Mouse (Mus musculus) limb, embryonic 10.5 days (tissue): ENCODE data around the gene E130218I03Rik. TPM values are rescaled to one million over a fixed set of nuclear protein-coding genes. Genes with fewer than 3 reads are reported as not detected.
A peak's percentile ranks its signal among the peaks of the same experiment; 100 is the strongest.
"Not testable (repeated sequence)": the region's sequence is repeated elsewhere in the genome, so short reads cannot be mapped to it uniquely, and the experiment has no call there.

Source experiments
- DNase-seq: peaks from one replicate; pipeline ENCODE4 v3.0.0-alpha.2; 2017; ENCODE audit warnings: low spot score
- H3K27ac ChIP-seq: fragments of 300-500 bp; sonication (generic); 2 replicates; pipeline ENCODE4 v1.5.1; 2016; ENCODE audit warnings: mild to moderate bottlenecking
- H3K27me3 ChIP-seq: fragments of 300-500 bp; sonication (generic); 2 replicates; pipeline ENCODE4 v1.6.1; 2016; ENCODE audit warnings: low read depth, mild to moderate bottlenecking; ENCODE audit not compliant: poor library complexity, severe bottlenecking
- H3K36me3 ChIP-seq: fragments of 300-500 bp; sonication (generic); 2 replicates; pipeline ENCODE4 v1.6.1; 2016; ENCODE audit warnings: mild to moderate bottlenecking, moderate library complexity
- H3K4me1 ChIP-seq: fragments of 300-500 bp; sonication (generic); 2 replicates; pipeline ENCODE4 v1.6.1; 2016
- H3K4me3 ChIP-seq: fragments of 300-500 bp; sonication (generic); 2 replicates; pipeline ENCODE4 v1.5.1; 2016; ENCODE audit warnings: mild to moderate bottlenecking, moderate library complexity
- H3K9me3 ChIP-seq: fragments of 300-500 bp; sonication (generic); replicated peaks from 2 replicates; pipeline ENCODE4 v1.6.1; 2016; ENCODE audit warnings: mild to moderate bottlenecking
- WGBS: fragments of 180-500 bp; shearing (Covaris S2); methylation state at CpG from one replicate; pipeline ENCODE4 v1.1.7; 2016; 5-methylcytosine and 5-hydroxymethylcytosine counted together
- polyA plus RNA-seq: library from polyadenylated mRNA; unstranded; fragments of >200 nt; fragmentation: Nextera tagmentation; extraction: Ambion mirVana; gene quantifications from 2 replicates; pipeline ENCODE4 v1.2.1, GENCODE M21; 2016

E130218I03Rik gene
- polyA plus RNA-seq, 1 experiment from 2014 or later, result 0.60 TPM

DNA sequence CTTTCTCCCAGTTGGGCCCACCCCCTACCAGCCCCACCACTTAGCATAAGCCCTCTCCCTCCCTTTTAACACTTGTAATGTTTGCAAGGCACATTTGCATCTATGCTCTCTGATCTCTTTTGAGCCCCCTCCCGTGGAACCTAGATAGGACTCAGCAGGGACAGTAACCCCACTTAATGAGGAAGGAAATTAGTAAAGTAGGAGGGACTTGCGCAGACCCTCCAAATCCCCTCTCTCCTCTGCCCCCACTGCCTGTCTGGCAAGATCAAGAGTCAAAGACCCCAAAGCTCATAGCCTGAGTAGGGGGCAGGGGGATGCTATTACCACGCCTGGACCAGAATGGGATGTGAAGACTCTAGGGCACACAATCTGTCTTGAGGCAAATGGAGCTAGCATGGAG is 11.4 kb downstream of the E130218I03Rik start:
- Histone ChIP-seq H3K4me3 (0 out of 2 replicates have a peak overlapping the region, but pooled peaks have one; percentile 61), H3K27ac (peak overlapping the region; percentile 88), H3K27me3 (peaks cover 64% of the 10 kb centered on the region), H3K9me3 (no peaks in the 10 kb centered on the region), H3K4me1 (peaks cover 83% of the 10 kb centered on the region), H3K36me3 (no peaks in the 10 kb centered on the region)
- WGBS, result 20% methylated on average over 3 of the region's 3 CpGs
- no peak for DNase-seq

DNA sequence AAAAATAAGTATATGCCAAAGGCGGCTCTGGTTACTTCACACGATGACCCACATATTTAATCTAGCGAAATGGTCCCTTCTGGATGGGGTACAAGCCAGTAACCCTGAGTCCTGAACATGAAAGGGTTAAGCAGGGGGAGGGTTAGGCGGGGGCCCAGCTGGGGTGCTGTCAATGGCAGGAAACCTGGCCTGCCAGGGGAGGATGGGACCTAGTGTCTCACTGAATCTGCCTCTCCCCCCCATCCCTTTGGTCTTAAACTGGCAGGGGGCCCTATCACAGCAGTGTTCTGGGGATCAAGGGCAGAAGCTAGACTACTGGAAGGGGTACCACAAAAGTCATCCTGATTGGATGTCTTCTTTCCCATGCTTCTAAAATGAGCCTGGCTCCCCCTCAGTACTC is 12.4 kb downstream of the E130218I03Rik start:
- H3K9me3 ChIP-seq, result no peaks in the 10 kb centered on the region
- no peaks in the 10 kb centered on the region for H3K36me3 ChIP-seq
- no peak for DNase-seq
- H3K4me3 ChIP-seq, result peak overlapping the region; percentile 28; the same call in 1 of the 2 replicates
- WGBS, result 20% methylated on average over 4 of the region's 4 CpGs
- H3K27me3 ChIP-seq, result peaks cover 54% of the 10 kb centered on the region
- H3K4me1 ChIP-seq, result peaks cover 73% of the 10 kb centered on the region
- H3K27ac ChIP-seq, result peak overlapping the region; percentile 82

DNA sequence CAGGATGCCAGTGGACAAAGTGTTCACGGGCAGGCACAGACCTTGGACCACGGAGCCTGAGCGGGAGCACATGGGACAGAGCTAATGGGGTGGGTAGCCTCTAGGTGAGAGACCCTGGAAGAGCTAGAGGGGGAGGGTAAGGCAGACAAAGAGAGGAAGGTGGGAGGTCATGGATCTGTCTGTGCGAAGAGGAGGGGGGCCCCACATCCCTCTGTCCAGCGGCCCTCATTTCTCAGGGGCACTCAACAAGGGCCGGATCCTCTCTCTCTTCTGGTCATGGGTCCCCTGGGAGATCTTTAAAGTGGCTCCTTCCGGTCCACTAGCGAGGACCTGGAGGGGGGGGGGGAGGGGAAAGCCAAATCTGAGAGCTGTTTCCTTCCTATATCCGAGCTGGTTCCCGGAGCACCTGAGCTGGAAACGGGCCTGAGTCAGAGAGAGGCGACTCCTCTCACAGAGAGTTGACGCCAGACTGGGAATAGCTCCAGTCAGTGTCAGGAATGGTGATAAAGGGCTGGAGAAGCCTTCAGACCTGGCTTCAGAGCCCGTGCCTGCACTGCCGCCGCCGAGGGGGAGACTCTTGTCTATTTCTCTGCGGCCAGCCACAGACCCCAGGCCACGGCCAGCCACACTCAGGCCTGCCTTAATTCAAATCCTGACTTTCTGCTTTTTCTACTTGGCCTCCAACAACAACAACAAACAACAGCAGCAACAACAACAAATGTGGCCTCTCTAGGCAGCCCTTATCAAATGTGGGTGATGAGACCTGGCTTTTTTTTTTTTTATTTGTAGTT is 13.1 kb downstream of the E130218I03Rik start:
- WGBS, result 4% methylated on average over 19 of the region's 19 CpGs
- Histone ChIP-seq H3K9me3 (no peaks in the 10 kb centered on the region), H3K4me1 (peaks cover 65% of the 10 kb centered on the region), H3K4me3 (peak overlapping the region; percentile 28), H3K27me3 (peaks cover 47% of the 10 kb centered on the region), H3K36me3 (no peaks in the 10 kb centered on the region), H3K27ac (peak overlapping the region; percentile 82)
- peak; percentile 53 for DNase-seq

DNA sequence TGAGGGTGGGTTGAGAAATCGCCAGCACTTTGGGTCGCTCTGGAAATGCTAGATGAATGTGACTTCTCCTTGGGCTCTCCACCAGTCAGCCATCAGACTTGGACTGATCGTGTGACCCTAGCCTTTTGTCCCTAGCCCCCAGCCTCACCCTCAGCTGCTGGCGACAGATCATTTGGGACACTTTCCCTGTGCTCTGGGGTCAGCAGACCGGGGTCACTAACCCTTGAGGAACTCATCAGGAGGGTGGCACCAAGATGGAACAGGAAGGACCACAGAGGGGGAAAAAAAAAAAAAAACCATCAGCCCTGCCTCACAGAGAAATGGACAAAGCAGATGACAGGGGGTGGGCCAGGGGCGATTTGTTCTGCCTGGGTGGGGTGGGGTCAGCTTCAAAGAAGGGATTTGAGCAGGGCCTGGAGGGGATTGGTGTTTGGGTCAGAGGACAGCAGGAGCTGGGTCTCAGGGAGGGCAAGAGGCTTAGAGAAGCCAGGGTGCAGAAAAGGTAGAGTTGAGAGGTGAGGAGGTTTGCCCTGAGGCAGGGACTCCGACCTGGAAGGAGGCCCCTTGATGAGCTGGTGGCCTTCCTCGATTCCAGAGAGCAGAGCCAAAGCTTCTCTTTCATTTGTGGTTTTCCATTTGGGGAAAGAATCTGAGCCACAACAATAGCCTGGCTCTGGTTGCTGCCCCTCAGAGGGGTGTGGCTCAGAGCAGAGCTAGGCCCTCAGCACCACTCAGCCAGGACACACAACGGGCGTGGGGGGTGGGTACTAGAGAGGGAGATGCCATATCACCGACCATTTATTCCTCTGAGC is 13.9 kb downstream of the E130218I03Rik start:
- WGBS, result 8% methylated on average over 11 of the region's 11 CpGs
- Histone ChIP-seq H3K4me1 (peaks cover 57% of the 10 kb centered on the region), H3K9me3 (no peaks in the 10 kb centered on the region), H3K27me3 (peaks cover 39% of the 10 kb centered on the region), H3K36me3 (no peaks in the 10 kb centered on the region), H3K27ac (peak overlapping the region; percentile 82), H3K4me3 (no peak overlapping the region)
- DNase-seq, result peak; percentile 34

DNA sequence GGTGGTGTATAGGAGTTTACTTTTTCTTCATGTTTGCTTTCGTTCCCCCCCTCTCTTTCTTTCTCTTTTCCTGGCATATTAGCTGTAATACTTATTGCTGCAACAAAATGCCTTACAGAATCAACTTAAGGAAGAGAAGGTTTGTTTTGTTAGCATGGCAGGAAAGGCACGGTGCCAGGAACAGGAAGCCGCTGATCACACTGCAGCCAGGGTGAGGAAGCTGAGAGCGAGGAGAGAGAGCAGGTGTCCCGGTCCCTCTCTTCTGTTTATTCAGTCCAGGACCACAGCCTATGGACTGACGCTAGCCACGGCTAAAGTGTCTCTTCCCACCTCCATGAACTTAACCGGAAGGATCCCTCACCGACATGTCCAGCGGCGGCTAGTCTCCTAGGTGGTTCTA is 14.9 kb downstream of the E130218I03Rik start:
- Histone ChIP-seq H3K4me3 (no peak overlapping the region), H3K27ac (no peak overlapping the region), H3K36me3 (no peaks in the 10 kb centered on the region), H3K9me3 (no peaks in the 10 kb centered on the region), H3K4me1 (peaks cover 48% of the 10 kb centered on the region), H3K27me3 (peaks cover 29% of the 10 kb centered on the region)
- WGBS, result 75% methylated on average over 11 of the region's 11 CpGs
- DNase-seq, result no peak

DNA sequence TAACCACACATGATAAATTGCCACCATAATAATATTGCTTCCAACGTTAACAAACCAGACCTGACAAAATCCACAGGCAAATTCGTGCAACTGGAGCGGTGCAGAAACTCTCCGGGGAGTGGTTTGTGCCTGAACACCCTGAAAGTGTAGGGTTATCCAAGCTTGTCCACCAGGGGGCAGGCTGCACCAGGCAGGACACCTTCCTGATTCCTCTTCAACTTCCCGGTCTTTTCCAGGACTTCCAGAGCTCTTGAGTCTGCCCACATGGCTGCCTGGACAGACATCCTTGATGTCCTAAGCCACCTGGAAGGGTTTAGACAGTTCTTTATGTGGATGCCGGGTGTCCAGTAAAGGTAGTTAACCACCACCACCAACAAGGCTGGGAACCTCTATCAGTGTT is 19.7 kb downstream of the E130218I03Rik start:
- Histone ChIP-seq H3K27me3 (no peaks in the 10 kb centered on the region), H3K27ac (no peak overlapping the region), H3K4me3 (no peak overlapping the region), H3K36me3 (no peaks in the 10 kb centered on the region), H3K9me3 (no peaks in the 10 kb centered on the region), H3K4me1 (no peaks in the 10 kb centered on the region; the same call in 1 of the 2 replicates)
- WGBS, result 32% methylated on average over 6 of the region's 6 CpGs
- DNase-seq, result peak; percentile 71

DNA sequence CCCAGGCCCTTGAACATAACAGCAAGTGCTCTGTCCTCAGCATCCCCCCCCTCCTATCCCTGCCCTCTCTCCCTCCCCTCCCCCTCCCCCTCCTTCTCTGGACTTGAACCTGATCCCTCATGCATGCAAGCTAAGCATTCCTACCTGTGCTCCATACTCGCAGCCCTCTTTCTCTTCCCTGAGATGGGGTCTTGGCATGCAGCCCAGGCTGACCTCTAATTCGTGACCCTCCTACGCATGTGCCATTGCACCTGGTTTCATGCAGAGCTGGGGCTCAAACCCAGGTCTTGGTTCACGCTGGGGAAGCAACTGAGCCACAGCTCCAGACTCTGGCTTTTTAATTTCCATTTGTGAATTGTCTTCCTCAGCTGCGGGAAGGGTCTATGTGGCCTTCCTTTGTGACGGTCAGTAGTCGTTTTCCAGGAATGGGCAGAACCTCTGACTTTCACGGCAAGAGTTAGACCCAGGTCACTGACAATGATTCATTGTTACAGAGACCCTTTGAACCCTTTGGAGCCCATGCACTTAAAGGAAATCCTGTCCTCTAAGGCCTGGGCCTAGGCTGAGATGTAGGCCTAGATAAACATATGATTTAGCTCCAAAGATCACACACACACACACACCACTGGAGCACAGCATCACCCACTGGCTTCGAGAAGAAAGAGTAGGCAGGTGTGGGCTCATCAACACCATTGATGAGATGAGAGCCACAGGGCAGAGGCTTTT is 22.6 kb downstream of the E130218I03Rik start:
- H3K4me1 ChIP-seq, result no peaks in the 10 kb centered on the region; the same call in 1 of the 2 replicates

DNA sequence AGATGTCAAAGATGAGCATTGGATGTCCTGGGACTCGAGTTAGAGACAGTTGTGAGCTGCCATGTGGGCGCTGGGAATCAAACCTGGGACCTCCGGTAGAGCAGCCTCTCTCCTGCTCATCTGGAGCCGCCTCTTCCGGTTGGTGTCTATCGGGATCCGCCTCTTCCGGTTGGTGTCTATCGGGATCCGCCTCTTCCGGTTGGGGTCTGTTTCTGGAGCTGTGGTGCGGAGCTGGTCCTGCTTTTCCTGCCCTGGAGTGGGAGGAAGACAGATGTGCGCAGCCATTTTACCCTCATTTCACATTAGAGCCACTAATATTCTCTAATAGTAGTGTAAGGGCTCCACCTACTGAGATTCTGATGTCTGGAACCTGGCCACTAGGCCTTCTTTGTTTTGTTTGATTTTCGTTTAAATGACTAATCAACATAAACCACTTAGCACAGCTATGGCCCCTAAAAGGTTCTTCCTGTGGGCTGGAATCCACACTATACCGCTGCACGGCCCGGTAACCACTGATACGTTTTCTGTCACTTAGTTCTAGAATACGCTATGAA is 24.7 kb downstream of the E130218I03Rik start:
- Histone ChIP-seq H3K9me3 (no peaks in the 10 kb centered on the region), H3K36me3 (no peaks in the 10 kb centered on the region), H3K27ac (no peak overlapping the region), H3K27me3 (no peaks in the 10 kb centered on the region), H3K4me1 (peaks cover 7% of the 10 kb centered on the region), H3K4me3 (no peak overlapping the region)
- WGBS, result 86% methylated on average over 19 of the region's 19 CpGs
- DNase-seq, result no peak

More for the DNA sequence above, 22.6 kb downstream of the E130218I03Rik start:
- WGBS, result 66% methylated on average over 9 of the region's 9 CpGs
- H3K27me3 ChIP-seq, result no peaks in the 10 kb centered on the region
- no peaks in the 10 kb centered on the region for H3K9me3 ChIP-seq
- no peak for DNase-seq
- no peak overlapping the region for H3K27ac ChIP-seq
- no peak overlapping the region for H3K4me3 ChIP-seq
- H3K36me3 ChIP-seq, result no peaks in the 10 kb centered on the region

DNA sequence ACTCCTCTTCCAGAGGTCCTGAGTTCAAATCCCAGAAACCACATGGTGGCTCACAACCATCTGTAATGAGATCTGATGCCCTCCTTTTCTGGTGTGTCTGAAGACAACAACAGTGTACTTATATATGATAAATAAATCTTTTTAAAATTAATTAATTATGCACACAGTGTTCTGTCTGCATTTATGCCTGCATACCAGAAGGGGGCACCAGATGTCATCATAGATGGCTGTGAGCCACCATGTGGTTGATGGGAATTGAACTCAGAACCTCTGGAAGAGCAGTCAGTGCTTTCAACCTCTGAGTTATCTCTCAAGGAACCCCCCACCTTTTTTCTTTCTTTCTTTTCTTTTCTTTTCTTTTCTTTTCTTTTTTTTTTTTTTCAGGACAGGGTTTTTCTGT is 26.2 kb downstream of the E130218I03Rik start:
- H3K36me3 ChIP-seq, H3K27ac ChIP-seq, H3K27me3 ChIP-seq, DNase-seq, H3K9me3 ChIP-seq, H3K4me3 ChIP-seq: not testable (repeated sequence)
- H3K4me1 ChIP-seq, result peaks cover 14% of the 10 kb centered on the region

DNA sequence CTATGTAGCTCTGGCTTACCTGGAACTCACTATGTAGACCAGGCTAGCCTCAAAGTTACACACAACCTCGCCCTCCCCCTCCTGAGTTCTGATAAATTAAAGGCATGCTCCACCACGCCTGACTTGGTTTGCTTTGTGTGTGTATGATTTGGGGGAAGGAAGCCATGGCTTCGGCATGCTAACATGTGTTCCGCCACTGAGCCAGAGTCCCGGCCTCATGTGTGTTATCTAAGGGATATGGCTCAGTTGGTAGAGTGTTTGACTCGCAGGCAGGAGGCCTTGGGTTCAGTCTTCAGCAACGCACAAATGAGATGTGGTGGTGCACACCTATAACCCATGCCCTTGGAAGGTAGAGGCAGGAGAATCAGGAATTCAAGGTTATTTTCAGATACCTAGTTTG is 28.5 kb downstream of the E130218I03Rik start:
- Histone ChIP-seq H3K27ac (no peak overlapping the region), H3K9me3 (no peaks in the 10 kb centered on the region), H3K27me3 (no peaks in the 10 kb centered on the region), H3K4me1 (peaks cover 14% of the 10 kb centered on the region), H3K4me3 (no peak overlapping the region), H3K36me3 (peaks cover 13% of the 10 kb centered on the region)
- DNase-seq, result no peak
- 87% methylated on average over 7 of the region's 7 CpGs for WGBS

DNA sequence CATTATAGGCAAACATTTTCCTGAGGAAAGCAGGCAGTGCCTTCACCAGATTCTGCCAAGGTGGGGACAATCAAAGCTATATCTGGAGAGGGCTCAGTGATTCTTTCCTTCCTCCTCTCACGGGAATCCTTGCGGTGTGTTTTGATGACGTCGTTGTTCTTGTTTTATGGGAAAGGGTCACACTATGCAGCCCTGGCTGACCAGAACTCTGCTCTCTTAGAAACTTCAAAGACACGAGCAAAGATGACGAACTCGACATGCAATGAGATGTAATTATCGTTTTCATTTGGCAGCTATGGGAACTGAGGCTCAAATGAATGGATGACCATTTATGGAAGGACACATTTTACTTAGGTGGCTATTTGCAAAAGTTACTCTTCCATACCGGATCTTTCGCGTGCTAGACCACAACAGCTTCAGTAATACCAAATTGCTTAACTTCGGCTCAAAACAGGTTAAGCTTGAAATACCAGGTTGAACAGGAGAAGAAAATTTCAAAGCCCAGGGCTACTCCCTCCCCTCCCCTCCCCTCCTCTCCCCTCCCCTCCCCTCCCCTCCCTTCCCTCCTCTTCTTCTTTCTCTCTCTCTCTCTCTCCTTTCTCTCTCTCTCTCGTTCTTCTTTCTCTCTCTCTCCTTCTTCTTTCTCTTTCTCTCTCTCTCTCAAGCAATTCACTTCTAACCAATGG is 29.4 kb downstream of the E130218I03Rik start:
- WGBS, result 27% methylated on average over 13 of the region's 13 CpGs

More for the DNA sequence above, 29.4 kb downstream of the E130218I03Rik start:
- H3K9me3 ChIP-seq, result no peaks in the 10 kb centered on the region
- peak overlapping the region; percentile 30; the same call in 1 of the 2 replicates for H3K27ac ChIP-seq
- DNase-seq, result no peak
- no peaks in the 10 kb centered on the region for H3K27me3 ChIP-seq
- H3K36me3 ChIP-seq, result peaks cover 22% of the 10 kb centered on the region
- H3K4me3 ChIP-seq, result peak overlapping the region; percentile 34
- peaks cover 14% of the 10 kb centered on the region for H3K4me1 ChIP-seq
